Mouse (Mus musculus): ENCODE data around the gene Pappa.

DNA sequence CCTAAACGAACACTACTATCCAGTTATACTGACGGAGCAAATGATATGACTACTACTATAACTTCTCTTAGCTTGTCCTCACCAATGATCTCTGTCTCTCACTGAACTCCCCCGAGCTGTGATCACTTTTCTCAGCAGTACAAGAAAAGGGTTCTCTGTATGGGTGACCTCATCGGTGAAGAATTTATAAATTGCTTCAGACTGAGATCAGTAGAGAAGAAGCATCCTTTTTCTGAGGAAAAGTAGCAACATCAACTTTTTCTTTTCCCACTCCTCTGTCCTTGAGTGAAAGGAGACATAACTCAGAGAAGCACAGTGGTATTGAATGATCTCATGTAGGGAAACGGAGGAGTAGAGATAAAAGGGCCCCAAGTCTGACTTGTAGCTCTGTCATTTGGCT is 79.7 kb downstream of the Pappa start:
- TF ChIP-seq USF1 (IDR thresholded peaks at IDR 0.05; ENCODE audit: low read depth, low read length) = no peak
- TF ChIP-seq POLR2A (IDR thresholded peaks at IDR 0.05; ENCODE audit: low read depth, low read length) = no peak
- TF ChIP-seq POLR2AphosphoS2 (IDR thresholded peaks at IDR 0.05; ENCODE audit: low read depth, low read length) = no peak
- no peak for TF ChIP-seq GABPA (IDR thresholded peaks at IDR 0.05; ENCODE audit: insufficient replicate concordance, low read depth, low read length)
- TF ChIP-seq E2F4 (IDR thresholded peaks at IDR 0.05; ENCODE audit: insufficient replicate concordance, low read depth, low read length) = no peak
- TF ChIP-seq HCFC1 (IDR thresholded peaks at IDR 0.05; ENCODE audit: low read depth, low read length) = no peak
- TF ChIP-seq EP300 (IDR thresholded peaks at IDR 0.05; ENCODE audit: low read length) = no peak
